ENCODE assay signal across 19 mouse cellular contexts in the genomic region with DNA sequence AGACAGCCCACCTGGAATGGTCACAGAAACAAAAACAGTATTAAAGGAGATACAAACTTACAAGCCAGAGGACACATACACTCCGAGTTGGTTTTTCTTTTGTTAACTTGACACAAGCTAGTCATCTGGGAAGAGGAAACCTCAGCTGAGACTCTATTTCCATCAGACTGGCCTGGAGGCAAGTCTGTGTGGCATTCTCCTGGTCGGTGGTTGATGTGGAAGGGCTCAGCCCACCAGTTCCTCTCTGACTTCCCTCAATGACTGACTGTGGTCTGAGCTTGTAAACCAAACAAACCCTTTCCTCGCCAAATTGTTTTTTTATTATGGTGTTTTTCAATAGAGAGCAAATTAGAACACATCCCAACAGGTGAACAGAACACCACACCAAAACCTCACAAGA. TPM values are rescaled to one million over a fixed set of nuclear protein-coding genes. Genes with fewer than 3 reads are reported as not detected.
DNase-seq lines count a peak whose midpoint lies in the region; ATAC-seq lines count a peak whose summit lies in the region.
"Had no signal": no experiment of that assay in that cellular context is flagged by ENCODE, and none has a peak within 500 bp of the region (broad histone marks: within the 10 kb centered on the region; RNA-seq: fewer than 3 reads in every experiment).

No protein-coding gene starts in this region.

- peak; percentile 29 for DNase-seq in heart, adult 11 months
- DNase-seq in heart, postnatal 14 days: no peak
- DNase-seq in 416B (ENCODE audit: low read depth): peak; percentile 82
- no peak for DNase-seq in thymus, postnatal 14 days
- DNase-seq in kidney, postnatal 4 days: no peak
- DNase-seq: adrenal gland, adult 2 months; adrenal gland, postnatal 10 days; adrenal gland, postnatal 25 days; cerebellum, adult 11-12 months; cerebellum, adult 2 months; cerebellum, adult 9-10 months; cerebellum, postnatal 10 days; cerebellum, postnatal 25 days; embryo, embryonic 11 days had no signal

- peak; percentile 84 for ATAC-seq in common myeloid progenitor, adult 5-6 weeks (replicated peaks; ENCODE audit: low read depth, poor library complexity, severe bottlenecking)
- ATAC-seq in megakaryocyte progenitor cell, adult 5-6 weeks (replicated peaks; ENCODE audit: poor library complexity): 0 out of 2 replicates have a peak, but pooled peaks have one; percentile 44
- ATAC-seq: forebrain, embryonic 14.5 days; forebrain, embryonic 16.5 days had no signal

- intact Hi-C loops in heart, postnatal 14 days (cut with DNase I): no loop called here

RNA-seq across cellular contexts. Expression of a gene that starts 52.0 kb away (rescaled TPM):
- 100 to 1,000 TPM; 137 to 150 TPM for total RNA-seq in heart, postnatal 14 days (2021)
- 10.8 and 14.9 TPM in 2 replicates for total RNA-seq in common myeloid progenitor, adult 5-6 weeks (2017)
- total RNA-seq in megakaryocyte progenitor cell, adult 5-6 weeks (2015): 19.0 and 20.1 TPM in 2 replicates
- total RNA-seq in megakaryocyte progenitor cell, adult 5-6 weeks (2017): 13.3 and 16.0 TPM in 2 replicates
- total RNA-seq: MEL had no signal

Comparison
In these comparisons a context has a peak if more than half of its experiments do, and no peak if none do; other contexts are left out.
1. DNase-seq: peak in heart, adult 11 months (single experiment) and 416B (single experiment); none in heart, postnatal 14 days (0 of 2), thymus, postnatal 14 days (single experiment) and kidney, postnatal 4 days (0 of 2).